Mouse (Mus musculus): ENCODE data around the gene Wfdc21. TPM values are rescaled to one million over a fixed set of nuclear protein-coding genes. Genes with fewer than 3 reads are reported as not detected.

The Wfdc21 gene
- polyA plus RNA-seq, 1 experiment from 2014 or later, result 3.4 TPM

- no peak for ATAC-seq (ENCODE audit: low FRiP score, low TSS enrichment)
- no peak overlapping the region for H3K27ac ChIP-seq (replicated peaks)
- H3K36me3 ChIP-seq (ENCODE audit: control insufficient read depth, insufficient read depth, low read length), result no peaks in the 10 kb centered on the region
- no peak for TF ChIP-seq CTCF (IDR thresholded peaks at IDR 0.05; ENCODE audit: low read depth)
- TF ChIP-seq EP300 (optimal IDR thresholded peaks at IDR 0.05), result no peak
- WGBS, result 59% methylated on average over 2 of the region's 2 CpGs
- DNase-seq (ENCODE audit: low spot score), result no peak
- no peak overlapping the region for H3K4me2 ChIP-seq (replicated peaks; ENCODE audit: low read depth)
- no peak overlapping the region for H3K9ac ChIP-seq (ENCODE audit: low read length)
- H3K4me1 ChIP-seq (replicated peaks; ENCODE audit: control insufficient read depth, insufficient read depth), result no peaks in the 10 kb centered on the region
- H3K9me3 ChIP-seq (ENCODE audit: control insufficient read depth, low read length), result no peaks in the 10 kb centered on the region
- H3K4me3 ChIP-seq (ENCODE audit: low read depth, low read length), result no peak overlapping the region
- H3K27me3 ChIP-seq (ENCODE audit: control insufficient read depth, insufficient read depth, low read length), result no peaks in the 10 kb centered on the region
Observed at GRCm38 (mm10) chr11:83735881-83736280, 10.9 kb upstream of the Wfdc21 start.

DNA sequence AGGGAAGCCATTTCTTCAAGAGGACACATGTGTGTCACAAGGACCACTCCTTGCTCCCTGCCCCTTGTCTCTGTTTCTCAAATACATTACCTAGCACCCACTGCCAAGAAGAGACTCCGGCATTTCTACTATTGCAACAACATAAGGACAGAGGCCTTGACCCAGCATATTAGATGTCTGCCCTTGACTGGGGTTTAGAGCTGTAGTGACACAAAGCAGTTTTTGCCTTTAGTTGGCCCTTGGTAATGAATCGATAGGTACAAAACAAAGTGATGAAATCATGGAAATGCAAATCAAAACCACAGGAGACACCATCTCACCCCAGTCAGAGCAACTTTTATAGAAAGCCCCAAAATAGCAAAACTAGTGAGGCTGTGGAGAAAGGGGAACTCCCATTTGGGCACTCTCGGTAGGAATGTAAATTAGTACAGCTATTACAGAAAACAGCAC, 9.6 kb upstream of the Wfdc21 start:
- DNase-seq (ENCODE audit: low spot score), result no peak
- 72% methylated on average over 3 of the region's 3 CpGs for WGBS

DNA sequence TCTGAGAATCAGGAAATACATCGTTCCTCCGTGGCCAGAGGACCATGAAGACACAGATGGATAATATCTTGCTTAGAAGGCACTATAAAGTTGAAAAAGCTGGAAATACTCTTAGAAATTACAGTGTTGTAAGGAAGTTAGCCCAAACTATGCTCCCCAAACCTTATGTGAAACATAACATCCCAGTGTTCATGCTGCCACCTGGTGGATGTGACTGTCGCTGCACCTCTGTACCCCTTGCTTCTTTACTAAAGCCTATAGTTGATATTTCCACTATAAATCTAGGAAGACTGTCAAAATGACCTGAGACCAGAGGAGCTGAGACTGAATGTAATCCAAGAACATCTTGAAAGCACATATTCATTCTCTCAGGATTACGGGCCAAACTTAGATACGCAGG, 7.5 kb upstream of the Wfdc21 start:
- Histone ChIP-seq H3K9me3 (ENCODE audit: control insufficient read depth, low read length) (no peaks in the 10 kb centered on the region), H3K27ac (replicated peaks) (no peak overlapping the region), H3K36me3 (ENCODE audit: control insufficient read depth, insufficient read depth, low read length) (no peaks in the 10 kb centered on the region), H3K9ac (ENCODE audit: low read length) (no peak overlapping the region), H3K4me3 (ENCODE audit: low read depth, low read length) (no peak overlapping the region), H3K4me2 (replicated peaks; ENCODE audit: low read depth) (no peak overlapping the region), H3K4me1 (replicated peaks; ENCODE audit: control insufficient read depth, insufficient read depth) (no peaks in the 10 kb centered on the region), H3K27me3 (ENCODE audit: control insufficient read depth, insufficient read depth, low read length) (no peaks in the 10 kb centered on the region)
- 13% methylated on average over 5 of the region's 5 CpGs for WGBS
- DNase-seq (ENCODE audit: low spot score) (peak; percentile 69), ATAC-seq (ENCODE audit: low FRiP score, low TSS enrichment) (no peak)
- no peak for TF ChIP-seq EP300 (optimal IDR thresholded peaks at IDR 0.05)
- peak; percentile 95 for TF ChIP-seq CTCF (IDR thresholded peaks at IDR 0.05; ENCODE audit: low read depth)

More for the DNA sequence above, 9.6 kb upstream of the Wfdc21 start:
- H3K9me3 ChIP-seq (ENCODE audit: control insufficient read depth, low read length), result no peaks in the 10 kb centered on the region
- no peaks in the 10 kb centered on the region for H3K27me3 ChIP-seq (ENCODE audit: control insufficient read depth, insufficient read depth, low read length)
- H3K4me2 ChIP-seq (replicated peaks; ENCODE audit: low read depth), result no peak overlapping the region
- no peaks in the 10 kb centered on the region for H3K4me1 ChIP-seq (replicated peaks; ENCODE audit: control insufficient read depth, insufficient read depth)
- no peak overlapping the region for H3K4me3 ChIP-seq (ENCODE audit: low read depth, low read length)
- no peak overlapping the region for H3K9ac ChIP-seq (ENCODE audit: low read length)
- no peak overlapping the region for H3K27ac ChIP-seq (replicated peaks)
- ATAC-seq (ENCODE audit: low FRiP score, low TSS enrichment), result no peak
- TF ChIP-seq CTCF (IDR thresholded peaks at IDR 0.05; ENCODE audit: low read depth) (no peak), EP300 (optimal IDR thresholded peaks at IDR 0.05) (no peak)
- no peaks in the 10 kb centered on the region for H3K36me3 ChIP-seq (ENCODE audit: control insufficient read depth, insufficient read depth, low read length)

DNA sequence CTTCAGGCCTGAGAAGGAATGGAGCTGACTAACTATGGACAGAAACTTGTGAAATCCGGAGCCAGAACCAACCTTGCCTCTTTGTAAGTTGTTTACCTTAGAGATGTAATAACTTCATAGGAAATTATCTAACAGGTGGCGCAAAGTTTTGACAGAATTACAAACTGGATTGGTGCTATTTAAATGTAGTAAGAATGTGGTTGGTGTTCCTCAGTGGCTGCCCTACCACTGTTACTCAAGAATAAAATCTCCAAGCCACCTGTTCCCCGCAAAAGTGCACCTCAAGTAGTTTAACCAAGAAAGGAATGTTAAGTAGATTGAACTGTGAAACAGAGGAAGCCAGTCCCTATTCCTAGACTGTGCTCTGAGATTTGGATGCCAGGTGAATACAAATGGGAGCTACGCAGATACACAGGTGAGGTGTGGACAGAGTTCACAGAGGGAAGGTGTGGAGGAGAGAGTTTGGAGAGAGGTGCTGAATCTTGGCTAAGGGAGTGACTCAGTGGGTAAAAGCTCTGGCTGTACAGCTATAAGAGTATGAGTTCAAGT, 6.2 kb upstream of the Wfdc21 start:
- 70% methylated on average over 4 of the region's 4 CpGs for WGBS
- Histone ChIP-seq H3K4me1 (replicated peaks; ENCODE audit: control insufficient read depth, insufficient read depth) (no peaks in the 10 kb centered on the region), H3K4me2 (replicated peaks; ENCODE audit: low read depth) (no peak overlapping the region), H3K36me3 (ENCODE audit: control insufficient read depth, insufficient read depth, low read length) (no peaks in the 10 kb centered on the region), H3K27ac (replicated peaks) (no peak overlapping the region), H3K9ac (ENCODE audit: low read length) (no peak overlapping the region), H3K4me3 (ENCODE audit: low read depth, low read length) (no peak overlapping the region), H3K9me3 (ENCODE audit: control insufficient read depth, low read length) (no peaks in the 10 kb centered on the region), H3K27me3 (ENCODE audit: control insufficient read depth, insufficient read depth, low read length) (no peaks in the 10 kb centered on the region)
- no peak for TF ChIP-seq EP300 (optimal IDR thresholded peaks at IDR 0.05)
- TF ChIP-seq CTCF (IDR thresholded peaks at IDR 0.05; ENCODE audit: low read depth), result no peak
- DNase-seq (ENCODE audit: low spot score) (no peak), ATAC-seq (ENCODE audit: low FRiP score, low TSS enrichment) (no peak)

GRCm38 (mm10) chr11:83741841-83742240, 4.9 kb upstream of the Wfdc21 start:
- Histone ChIP-seq H3K27me3 (ENCODE audit: control insufficient read depth, insufficient read depth, low read length) (no peaks in the 10 kb centered on the region), H3K4me3 (ENCODE audit: low read depth, low read length) (no peak overlapping the region), H3K9me3 (ENCODE audit: control insufficient read depth, low read length) (no peaks in the 10 kb centered on the region), H3K9ac (ENCODE audit: low read length) (no peak overlapping the region), H3K27ac (replicated peaks) (no peak overlapping the region), H3K4me1 (replicated peaks; ENCODE audit: control insufficient read depth, insufficient read depth) (no peaks in the 10 kb centered on the region), H3K4me2 (replicated peaks; ENCODE audit: low read depth) (no peak overlapping the region), H3K36me3 (ENCODE audit: control insufficient read depth, insufficient read depth, low read length) (no peaks in the 10 kb centered on the region)
- TF ChIP-seq CTCF (IDR thresholded peaks at IDR 0.05; ENCODE audit: low read depth), result no peak
- TF ChIP-seq EP300 (optimal IDR thresholded peaks at IDR 0.05), result no peak
- ATAC-seq (ENCODE audit: low FRiP score, low TSS enrichment), result no peak
- DNase-seq (ENCODE audit: low spot score), result no peak
- WGBS, result 64% methylated on average over 5 of the region's 5 CpGs

GRCm38 (mm10) chr11:83742731-83743355, 3.9 kb upstream of the Wfdc21 start:
- H3K27ac ChIP-seq (replicated peaks), result no peak overlapping the region
- DNase-seq (ENCODE audit: low spot score) (no peak), ATAC-seq (ENCODE audit: low FRiP score, low TSS enrichment) (no peak)
- H3K9me3 ChIP-seq (ENCODE audit: control insufficient read depth, low read length), result no peaks in the 10 kb centered on the region
- H3K36me3 ChIP-seq (ENCODE audit: control insufficient read depth, insufficient read depth, low read length), result no peaks in the 10 kb centered on the region
- H3K4me1 ChIP-seq (replicated peaks; ENCODE audit: control insufficient read depth, insufficient read depth), result no peaks in the 10 kb centered on the region
- TF ChIP-seq EP300 (optimal IDR thresholded peaks at IDR 0.05) (no peak), CTCF (IDR thresholded peaks at IDR 0.05; ENCODE audit: low read depth) (no peak)
- H3K4me2 ChIP-seq (replicated peaks; ENCODE audit: low read depth), result no peak overlapping the region
- H3K4me3 ChIP-seq (ENCODE audit: low read depth, low read length), result no peak overlapping the region
- H3K27me3 ChIP-seq (ENCODE audit: control insufficient read depth, insufficient read depth, low read length), result no peaks in the 10 kb centered on the region
- H3K9ac ChIP-seq (ENCODE audit: low read length), result no peak overlapping the region
- 69% methylated on average over 9 of the region's 9 CpGs for WGBS
